Mouse (Mus musculus): ENCODE measurements around the gene Syna. TPM values are rescaled to one million over a fixed set of nuclear protein-coding genes. Genes with fewer than 3 reads are reported as not detected.

Syna gene
- polyA plus RNA-seq, 1 experiment = 0.69 TPM

DNA sequence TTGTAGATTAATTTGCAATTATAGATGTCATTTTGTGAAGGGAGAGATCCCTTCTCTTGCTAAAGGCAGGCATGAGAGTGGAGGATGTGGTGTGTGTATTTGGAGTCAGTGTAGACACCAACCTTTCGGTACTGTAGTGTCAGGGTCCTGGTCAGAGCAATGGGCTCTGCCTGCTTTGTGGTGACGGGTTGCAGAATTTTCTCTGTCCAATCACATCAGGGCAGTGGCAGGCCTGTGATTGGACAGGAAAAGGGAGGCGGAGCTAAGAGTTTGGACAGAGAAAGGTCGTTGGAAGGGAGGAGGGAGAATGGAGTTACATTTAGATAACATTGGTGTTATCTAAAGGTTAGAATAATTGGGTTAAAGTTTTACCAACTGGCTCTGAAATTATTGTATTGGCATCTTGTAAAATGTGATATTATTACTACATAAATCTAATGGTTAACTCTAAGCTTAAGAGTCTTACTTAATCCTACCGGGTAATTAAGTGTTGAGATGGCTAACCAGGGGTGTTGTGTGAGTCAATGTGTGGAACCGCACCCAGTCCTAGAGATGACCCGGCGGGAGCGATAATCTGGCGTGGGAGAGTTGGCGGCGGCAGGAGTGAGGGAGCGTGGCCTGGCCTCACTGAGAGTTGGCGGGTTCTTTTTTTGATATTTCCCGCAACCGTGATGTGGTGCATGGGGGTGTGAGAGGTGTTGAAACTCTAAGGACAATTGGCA lies 640 bp upstream of the Syna start:
- no peaks in the 10 kb centered on the region for H3K27me3 ChIP-seq (ENCODE audit: control insufficient read depth, insufficient read depth, low read length, poor library complexity, severe bottlenecking)
- TF ChIP-seq CTCF (IDR thresholded peaks at IDR 0.05; ENCODE audit: low read depth, low read length) = no peak
- no peak for TF ChIP-seq POLR2A (IDR thresholded peaks at IDR 0.05; ENCODE audit: insufficient read depth, low read length)
- no peak for TF ChIP-seq EP300 (IDR thresholded peaks at IDR 0.05; ENCODE audit: insufficient read depth, low read depth, low read length)
- no peaks in the 10 kb centered on the region for H3K4me1 ChIP-seq (ENCODE audit: control insufficient read depth, insufficient read depth, low read length)
- H3K9ac ChIP-seq (ENCODE audit: low read depth, poor library complexity, severe bottlenecking) = no peak overlapping the region
- H3K27ac ChIP-seq (ENCODE audit: insufficient read depth, low read length) = no peak overlapping the region
- no peaks in the 10 kb centered on the region for H3K36me3 ChIP-seq (ENCODE audit: control insufficient read depth, insufficient read depth, low read length, poor library complexity, severe bottlenecking)
- H3K4me3 ChIP-seq (ENCODE audit: low read depth, low read length) = no peak overlapping the region
- H3K9me3 ChIP-seq (replicated peaks; ENCODE audit: control insufficient read depth, insufficient read depth, low read length, poor library complexity, severe bottlenecking) = no peaks in the 10 kb centered on the region

- Histone ChIP-seq H3K27ac (ENCODE audit: insufficient read depth, low read length) (no peak overlapping the region), H3K27me3 (ENCODE audit: control insufficient read depth, insufficient read depth, low read length, poor library complexity, severe bottlenecking) (no peaks in the 10 kb centered on the region), H3K4me1 (ENCODE audit: control insufficient read depth, insufficient read depth, low read length) (no peaks in the 10 kb centered on the region), H3K9me3 (replicated peaks; ENCODE audit: control insufficient read depth, insufficient read depth, low read length, poor library complexity, severe bottlenecking) (no peaks in the 10 kb centered on the region), H3K9ac (ENCODE audit: low read depth, poor library complexity, severe bottlenecking) (no peak overlapping the region), H3K36me3 (ENCODE audit: control insufficient read depth, insufficient read depth, low read length, poor library complexity, severe bottlenecking) (no peaks in the 10 kb centered on the region), H3K4me3 (ENCODE audit: low read depth, low read length) (no peak overlapping the region)
- TF ChIP-seq CTCF (IDR thresholded peaks at IDR 0.05; ENCODE audit: low read depth, low read length) (no peak), POLR2A (IDR thresholded peaks at IDR 0.05; ENCODE audit: insufficient read depth, low read length) (no peak), EP300 (IDR thresholded peaks at IDR 0.05; ENCODE audit: insufficient read depth, low read depth, low read length) (no peak)
These were observed 4.4 kb downstream of the Syna start for GRCm38 (mm10) chr5:134555463-134556164.

- no peaks in the 10 kb centered on the region for H3K36me3 ChIP-seq (ENCODE audit: control insufficient read depth, insufficient read depth, low read length, poor library complexity, severe bottlenecking)
- H3K9me3 ChIP-seq (replicated peaks; ENCODE audit: control insufficient read depth, insufficient read depth, low read length, poor library complexity, severe bottlenecking) = no peaks in the 10 kb centered on the region
- H3K9ac ChIP-seq (ENCODE audit: low read depth, poor library complexity, severe bottlenecking) = no peak overlapping the region
- H3K4me1 ChIP-seq (ENCODE audit: control insufficient read depth, insufficient read depth, low read length) = no peaks in the 10 kb centered on the region
- H3K27ac ChIP-seq (ENCODE audit: insufficient read depth, low read length) = no peak overlapping the region
- no peak overlapping the region for H3K4me3 ChIP-seq (ENCODE audit: low read depth, low read length)
- no peak for TF ChIP-seq CTCF (IDR thresholded peaks at IDR 0.05; ENCODE audit: low read depth, low read length)
- TF ChIP-seq POLR2A (IDR thresholded peaks at IDR 0.05; ENCODE audit: insufficient read depth, low read length) = no peak
- no peak for TF ChIP-seq EP300 (IDR thresholded peaks at IDR 0.05; ENCODE audit: insufficient read depth, low read depth, low read length)
- H3K27me3 ChIP-seq (ENCODE audit: control insufficient read depth, insufficient read depth, low read length, poor library complexity, severe bottlenecking) = no peaks in the 10 kb centered on the region
These were observed 5.9 kb downstream of the Syna start for GRCm38 (mm10) chr5:134553951-134554546.

DNA sequence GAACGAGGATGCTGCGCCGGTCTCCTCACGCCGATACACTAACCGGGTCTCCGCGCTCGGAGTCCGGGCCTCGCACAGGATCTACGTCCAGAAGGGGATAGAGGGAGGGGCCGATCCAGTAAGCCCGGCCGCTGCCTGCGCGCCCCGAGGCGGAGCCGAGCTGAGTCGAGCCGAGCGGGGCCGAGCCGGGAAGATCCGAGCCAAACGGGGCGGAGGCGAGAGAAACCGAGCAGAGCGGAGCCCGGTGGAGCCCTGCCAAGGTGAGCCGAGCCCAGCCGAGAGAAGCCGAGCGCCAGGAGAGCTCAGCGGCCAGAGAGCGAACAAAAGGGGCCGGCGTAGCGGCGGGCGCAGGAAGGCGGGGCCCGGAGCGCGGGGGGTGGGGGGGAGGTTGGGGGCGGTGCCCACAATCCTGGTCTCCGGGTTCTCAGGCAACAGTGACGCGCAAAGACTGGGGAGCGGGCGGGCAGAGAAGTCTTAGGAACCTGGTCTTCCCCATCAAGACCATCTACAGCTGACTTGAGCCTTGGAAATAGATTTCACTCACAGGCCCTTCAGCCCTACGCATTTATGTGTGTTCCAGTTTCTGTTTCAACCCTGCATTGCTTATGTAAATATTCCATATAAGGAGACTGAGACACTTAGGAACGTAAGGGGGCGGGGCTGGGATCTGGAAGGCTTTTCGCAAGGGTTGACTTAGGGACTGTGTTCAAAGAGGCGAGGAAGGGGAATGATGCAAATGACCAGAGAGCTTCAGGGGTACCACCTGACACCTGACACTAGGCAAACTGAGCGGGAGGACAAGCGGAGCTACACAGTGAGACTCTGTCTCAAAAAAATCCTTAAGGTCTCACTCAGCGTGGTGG lies 7.6 kb downstream of the Syna start, which contains the start of gene Clip2:
TSS of gene Clip2 (minus strand) at position 325 of the 863 bp plus-strand sequence.
- peak within 1 kb of the TSS; percentile 79 for H3K4me3 ChIP-seq (ENCODE audit: low read depth, low read length)
- no peaks in the 10 kb centered on the region for H3K9me3 ChIP-seq (replicated peaks; ENCODE audit: control insufficient read depth, insufficient read depth, low read length, poor library complexity, severe bottlenecking)
- TF ChIP-seq CTCF (IDR thresholded peaks at IDR 0.05; ENCODE audit: low read depth, low read length) = no peak
- no peak for TF ChIP-seq POLR2A (IDR thresholded peaks at IDR 0.05; ENCODE audit: insufficient read depth, low read length)
- TF ChIP-seq EP300 (IDR thresholded peaks at IDR 0.05; ENCODE audit: insufficient read depth, low read depth, low read length) = no peak
- no peaks in the 10 kb centered on the region for H3K27me3 ChIP-seq (ENCODE audit: control insufficient read depth, insufficient read depth, low read length, poor library complexity, severe bottlenecking)
- no peaks in the 10 kb centered on the region for H3K36me3 ChIP-seq (ENCODE audit: control insufficient read depth, insufficient read depth, low read length, poor library complexity, severe bottlenecking)
- peak within 1 kb of the TSS; percentile 67 for H3K9ac ChIP-seq (ENCODE audit: low read depth, poor library complexity, severe bottlenecking)
- no peaks in the 10 kb centered on the region for H3K4me1 ChIP-seq (ENCODE audit: control insufficient read depth, insufficient read depth, low read length)
- no peak within 1 kb of the TSS for H3K27ac ChIP-seq (ENCODE audit: insufficient read depth, low read length)

DNA sequence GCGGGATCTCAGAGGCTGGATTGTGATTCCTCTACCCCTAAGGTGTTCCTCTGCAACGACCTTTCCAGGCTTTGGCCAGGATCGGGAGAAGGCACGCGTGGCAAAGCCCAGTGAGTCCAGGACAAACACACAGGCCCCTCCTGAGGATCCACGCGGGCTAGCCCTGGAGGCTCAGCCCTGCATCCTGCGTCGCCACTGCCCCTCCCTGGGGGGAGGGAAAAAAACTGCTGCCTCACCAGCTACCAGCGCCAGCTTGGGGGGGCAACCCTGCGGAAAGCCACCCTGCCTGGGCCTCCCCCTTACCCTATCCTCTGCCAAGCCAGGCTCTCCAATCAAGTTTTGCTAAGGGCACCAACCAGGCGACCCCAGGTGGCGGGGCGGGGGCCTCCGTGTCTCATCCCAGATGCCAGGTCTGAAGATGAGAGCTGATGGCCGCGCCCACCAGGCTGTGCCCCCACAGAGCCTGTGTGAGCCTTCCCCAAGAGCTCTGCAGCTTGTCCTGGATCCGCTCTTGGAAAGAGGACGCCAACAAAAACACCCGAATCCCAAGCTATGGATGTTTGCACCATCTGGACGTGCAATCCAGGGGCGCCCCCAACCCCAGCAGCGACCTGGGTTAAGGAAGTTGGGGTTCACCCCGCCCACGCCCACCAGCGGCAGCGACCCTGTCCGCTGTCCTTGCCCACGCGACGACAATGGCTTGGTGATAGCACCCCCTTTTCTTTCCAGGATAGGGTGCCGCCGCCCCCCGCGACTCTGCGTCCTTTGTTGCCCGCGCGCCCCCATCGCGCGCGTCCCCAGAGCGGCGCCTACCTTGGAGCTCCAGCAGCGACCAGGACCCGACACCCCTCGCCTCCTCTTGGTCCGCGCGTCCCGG lies 8.5 kb downstream of the Syna start:
- Histone ChIP-seq H3K27me3 (ENCODE audit: control insufficient read depth, insufficient read depth, low read length, poor library complexity, severe bottlenecking) (no peaks in the 10 kb centered on the region), H3K27ac (ENCODE audit: insufficient read depth, low read length) (no peak overlapping the region), H3K9me3 (replicated peaks; ENCODE audit: control insufficient read depth, insufficient read depth, low read length, poor library complexity, severe bottlenecking) (no peaks in the 10 kb centered on the region), H3K4me1 (ENCODE audit: control insufficient read depth, insufficient read depth, low read length) (no peaks in the 10 kb centered on the region), H3K9ac (ENCODE audit: low read depth, poor library complexity, severe bottlenecking) (peak overlapping the region; percentile 67), H3K4me3 (ENCODE audit: low read depth, low read length) (peak overlapping the region; percentile 79), H3K36me3 (ENCODE audit: control insufficient read depth, insufficient read depth, low read length, poor library complexity, severe bottlenecking) (no peaks in the 10 kb centered on the region)
- TF ChIP-seq CTCF (IDR thresholded peaks at IDR 0.05; ENCODE audit: low read depth, low read length) (no peak), POLR2A (IDR thresholded peaks at IDR 0.05; ENCODE audit: insufficient read depth, low read length) (no peak), EP300 (IDR thresholded peaks at IDR 0.05; ENCODE audit: insufficient read depth, low read depth, low read length) (no peak)

All from ES-Bruce4 (cell line).